Mouse (Mus musculus): ENCODE measurements around the gene Tyw5. TPM values are rescaled to one million over a fixed set of nuclear protein-coding genes. Genes with fewer than 3 reads are reported as not detected.

Gene Tyw5
- polyA plus RNA-seq, 1 experiment from 2014 or later = 23.2 TPM

Other genes with a start within 250 kb of the Tyw5 start
- 12.0 and 13.4 TPM in 2 replicates for gene 1700066M21Rik, start 29.5 kb downstream of the Tyw5 start, polyA plus RNA-seq (2014; fragmentation: Nextera tagmentation; extraction: Ambion mirVana)
- gene Maip1, start 773 bp downstream of the Tyw5 start, polyA plus RNA-seq (2014; fragmentation: Nextera tagmentation; extraction: Ambion mirVana) = 19.6 and 20.1 TPM in 2 replicates

All from midbrain, embryonic 11.5 days (tissue).